Mouse (Mus musculus) liver, embryonic 16.5 days (tissue): ENCODE data around the gene Nrxn1. TPM values are rescaled to one million over a fixed set of nuclear protein-coding genes. Genes with fewer than 3 reads are reported as not detected.

Experiments
- ATAC-seq: fragments of 200-750 bp; cut with Nextera tagmentation; 2 replicates; pipeline ENCODE4 v1.8.0; 2017; ENCODE audit warnings: low read depth, mild to moderate bottlenecking, moderate number of reproducible peaks, moderate library complexity
- H3K27ac ChIP-seq: fragments of 300-500 bp; sonication (generic); 2 replicates; pipeline ENCODE4 v1.5.1; 2014; ENCODE audit warnings: mild to moderate bottlenecking, low read length
- H3K27me3 ChIP-seq: fragments of 300-500 bp; sonication (generic); 2 replicates; pipeline ENCODE4 v1.6.1; 2014; ENCODE audit warnings: low read depth, low read length, mixed read lengths; ENCODE audit not compliant: control insufficient read depth, insufficient read depth
- H3K36me3 ChIP-seq: fragments of 300-500 bp; sonication (generic); 2 replicates; pipeline ENCODE4 v1.6.1; 2014; ENCODE audit warnings: mild to moderate bottlenecking; ENCODE audit not compliant: control insufficient read depth, insufficient read depth
- H3K4me1 ChIP-seq: fragments of 300-500 bp; sonication (generic); 2 replicates; pipeline ENCODE4 v1.6.1; 2014; ENCODE audit warnings: low read depth, low read length, mixed read lengths; ENCODE audit not compliant: control insufficient read depth
- H3K4me2 ChIP-seq: fragments of 300-500 bp; sonication (generic); 2 replicates; pipeline ENCODE4 v1.6.1; 2014; ENCODE audit warnings: low read depth, low read length, mixed read lengths
- H3K4me3 ChIP-seq: fragments of 300-500 bp; sonication (generic); 2 replicates; pipeline ENCODE4 v1.5.1; 2014; ENCODE audit warnings: low read depth, mild to moderate bottlenecking, low read length
- H3K9ac ChIP-seq: fragments of 300-500 bp; sonication (generic); 2 replicates; pipeline ENCODE4 v1.6.1; 2014; ENCODE audit warnings: low read depth, low read length
- H3K9me3 ChIP-seq: fragments of 300-500 bp; sonication (generic); replicated peaks from 2 replicates; pipeline ENCODE4 v1.6.1; 2016; ENCODE audit warnings: low read length; ENCODE audit not compliant: control insufficient read depth
- WGBS: fragments of 180-500 bp; shearing (Covaris S2); extraction: QIAGEN DNeasy Blood & Tissue Kit; methylation state at CpG from one replicate; pipeline ENCODE4 v1.1.7; 2014; ENCODE audit not compliant: insufficient replicate concordance; 5-methylcytosine and 5-hydroxymethylcytosine counted together
- polyA plus RNA-seq: library from polyadenylated mRNA; unstranded; fragments of >200 nt; fragmentation: Nextera tagmentation; extraction: Ambion mirVana; gene quantifications from 2 replicates; pipeline ENCODE4 v1.2.1, GENCODE M21; 2015

The Nrxn1 gene
- polyA plus RNA-seq, 1 experiment from 2014 or later, result 0.22 TPM

DNA sequence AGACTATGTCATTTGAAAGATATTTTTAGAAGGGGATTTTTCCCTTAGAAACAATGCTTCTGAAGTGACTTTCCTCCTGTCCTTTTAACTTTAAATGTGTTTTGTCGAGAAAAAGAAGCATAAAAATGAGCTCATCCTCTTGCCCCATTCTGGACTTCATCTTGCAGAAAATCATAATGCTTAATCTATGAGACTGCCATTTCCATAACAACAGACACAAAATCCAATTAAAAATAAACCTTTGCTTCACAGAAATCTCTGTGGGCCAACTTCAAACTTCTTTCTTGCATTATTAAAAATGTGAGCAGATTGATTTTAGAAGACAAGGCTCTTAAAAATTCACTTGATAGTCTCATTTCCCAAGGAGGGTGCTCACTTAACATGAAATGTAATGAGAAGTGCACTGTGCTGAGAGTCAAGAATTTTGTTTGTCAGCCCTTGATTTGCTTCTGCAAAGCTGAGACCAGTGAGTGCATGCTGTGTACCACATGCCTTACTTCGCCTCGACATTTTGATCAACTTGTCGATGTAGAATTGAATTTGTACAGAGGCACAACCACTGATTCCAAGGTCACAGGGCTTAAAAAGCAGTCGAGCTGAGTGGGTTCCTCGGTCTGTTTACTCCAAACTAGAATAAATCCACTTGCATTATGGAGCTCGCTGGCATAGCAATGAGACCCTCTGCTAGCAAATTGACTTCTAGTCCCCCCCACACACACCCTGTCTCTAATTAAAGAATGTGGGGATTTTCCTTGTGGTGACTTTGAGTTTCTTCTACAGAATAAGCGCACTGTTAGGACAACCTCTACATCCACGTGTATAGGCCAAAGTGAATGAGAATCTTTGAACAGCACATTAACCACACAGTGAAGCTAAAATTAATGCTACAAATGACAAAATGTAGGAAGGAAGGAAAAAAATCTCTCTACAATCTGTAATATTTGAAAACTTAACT, 493.0 kb downstream of the Nrxn1 start:
- Histone ChIP-seq H3K9ac (no peak overlapping the region), H3K9me3 (no peaks in the 10 kb centered on the region), H3K4me2 (no peak overlapping the region), H3K4me3 (no peak overlapping the region), H3K36me3 (no peaks in the 10 kb centered on the region), H3K4me1 (no peaks in the 10 kb centered on the region), H3K27ac (no peak overlapping the region), H3K27me3 (no peaks in the 10 kb centered on the region)
- WGBS, result 55% methylated on average over 9 of the region's 9 CpGs
- no peak for ATAC-seq

GRCm38 (mm10) chr17:90594798-90595533, 497.9 kb downstream of the Nrxn1 start:
- Histone ChIP-seq H3K27ac (no peak overlapping the region), H3K4me3 (no peak overlapping the region), H3K4me1 (no peaks in the 10 kb centered on the region), H3K9ac (no peak overlapping the region), H3K9me3 (no peaks in the 10 kb centered on the region), H3K36me3 (no peaks in the 10 kb centered on the region), H3K4me2 (no peak overlapping the region), H3K27me3 (no peaks in the 10 kb centered on the region)
- no peak for ATAC-seq
- 52% methylated on average over 9 of the region's 9 CpGs for WGBS

GRCm38 (mm10) chr17:90586891-90587290, 506.0 kb downstream of the Nrxn1 start:
- Histone ChIP-seq H3K36me3 (no peaks in the 10 kb centered on the region), H3K27ac (no peak overlapping the region), H3K4me1 (no peaks in the 10 kb centered on the region), H3K27me3 (no peaks in the 10 kb centered on the region), H3K4me3 (no peak overlapping the region), H3K9ac (no peak overlapping the region), H3K4me2 (no peak overlapping the region), H3K9me3 (no peaks in the 10 kb centered on the region)
- no peak for ATAC-seq

- H3K36me3 ChIP-seq, result no peaks in the 10 kb centered on the region
- no peaks in the 10 kb centered on the region for H3K4me1 ChIP-seq
- H3K27me3 ChIP-seq, result no peaks in the 10 kb centered on the region
- no peak overlapping the region for H3K4me3 ChIP-seq
- WGBS, result 45% methylated on average over 8 of the region's 8 CpGs
- H3K9me3 ChIP-seq, result no peaks in the 10 kb centered on the region
- H3K27ac ChIP-seq, result no peak overlapping the region
- no peak overlapping the region for H3K4me2 ChIP-seq
- H3K9ac ChIP-seq, result no peak overlapping the region
- ATAC-seq, result no peak
These were observed 508.1 kb downstream of the Nrxn1 start for GRCm38 (mm10) chr17:90584666-90585195.

DNA sequence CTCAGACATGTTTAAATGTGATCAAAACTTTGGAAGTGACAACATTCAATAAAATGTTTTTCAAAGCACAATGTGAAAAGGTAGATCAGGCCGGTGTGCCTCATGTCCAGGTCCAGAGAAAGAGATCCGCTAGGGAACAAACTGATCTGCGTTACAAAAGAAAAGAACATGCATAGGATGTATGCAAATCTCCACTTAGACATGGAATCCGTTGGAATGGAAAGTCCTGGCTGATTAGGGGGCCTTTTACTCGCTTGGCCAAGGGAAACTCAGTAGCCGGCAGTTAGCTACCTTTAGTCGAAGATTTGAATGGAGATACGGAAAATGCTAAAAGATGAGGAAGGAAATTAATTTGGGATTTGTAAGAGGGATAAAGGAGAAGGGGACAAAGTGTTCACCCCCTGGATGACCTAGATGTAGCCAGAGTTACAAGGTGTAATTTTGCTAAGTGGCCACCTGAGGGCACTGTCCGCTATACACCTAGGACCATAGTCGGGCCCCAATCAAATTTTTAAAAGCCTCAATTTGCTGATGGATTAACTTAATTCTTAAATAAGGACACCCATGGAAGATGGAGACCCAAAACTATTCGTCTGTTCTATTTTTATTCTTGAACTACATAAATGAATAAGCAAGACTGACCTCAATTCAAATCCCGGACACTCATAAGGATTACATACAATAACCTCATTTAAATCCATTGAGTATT, 508.9 kb downstream of the Nrxn1 start:
- no peaks in the 10 kb centered on the region for H3K9me3 ChIP-seq
- no peak overlapping the region for H3K27ac ChIP-seq
- H3K4me3 ChIP-seq, result no peak overlapping the region
- no peaks in the 10 kb centered on the region for H3K36me3 ChIP-seq
- no peaks in the 10 kb centered on the region for H3K27me3 ChIP-seq
- no peak for ATAC-seq
- no peaks in the 10 kb centered on the region for H3K4me1 ChIP-seq
- H3K9ac ChIP-seq, result no peak overlapping the region
- 33% methylated on average over 12 of the region's 12 CpGs for WGBS
- no peak overlapping the region for H3K4me2 ChIP-seq

GRCm38 (mm10) chr17:90583196-90583595, 509.7 kb downstream of the Nrxn1 start:
- H3K4me2 ChIP-seq, result no peak overlapping the region
- no peaks in the 10 kb centered on the region for H3K4me1 ChIP-seq
- H3K4me3 ChIP-seq, result no peak overlapping the region
- 50% methylated on average over 3 of the region's 3 CpGs for WGBS
- no peak for ATAC-seq
- H3K9ac ChIP-seq, result no peak overlapping the region
- H3K36me3 ChIP-seq, result no peaks in the 10 kb centered on the region
- no peak overlapping the region for H3K27ac ChIP-seq
- H3K27me3 ChIP-seq, result no peaks in the 10 kb centered on the region
- no peaks in the 10 kb centered on the region for H3K9me3 ChIP-seq

- Histone ChIP-seq H3K4me2 (no peak overlapping the region), H3K9ac (no peak overlapping the region), H3K4me1 (no peaks in the 10 kb centered on the region), H3K27me3 (no peaks in the 10 kb centered on the region), H3K36me3 (no peaks in the 10 kb centered on the region), H3K4me3 (no peak overlapping the region), H3K27ac (no peak overlapping the region), H3K9me3 (no peaks in the 10 kb centered on the region)
- WGBS, result 43% methylated on average over 2 of the region's 2 CpGs
- ATAC-seq, result no peak
These were observed 523.0 kb downstream of the Nrxn1 start for GRCm38 (mm10) chr17:90569877-90570276.

DNA sequence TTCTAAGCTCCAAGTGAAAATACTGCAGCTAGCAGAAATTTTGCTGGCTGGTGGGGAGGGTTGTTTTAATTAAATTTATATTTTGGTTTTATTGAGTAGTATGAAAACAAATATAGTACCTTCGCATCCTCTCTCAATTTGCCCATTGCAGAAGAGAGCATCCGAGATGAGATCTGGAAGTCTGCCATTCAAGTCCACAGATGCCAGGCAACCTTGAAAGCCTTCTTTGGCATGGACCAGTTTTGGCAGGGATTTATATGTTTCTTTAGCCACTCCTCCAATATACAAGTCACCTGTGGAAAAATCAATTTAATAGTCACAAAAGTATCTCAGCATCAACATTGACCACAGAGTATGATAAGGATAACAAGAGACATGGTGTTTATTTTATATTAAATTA, 527.7 kb downstream of the Nrxn1 start:
- Histone ChIP-seq H3K36me3 (no peaks in the 10 kb centered on the region), H3K4me1 (no peaks in the 10 kb centered on the region), H3K4me3 (no peak overlapping the region), H3K4me2 (no peak overlapping the region), H3K9me3 (no peaks in the 10 kb centered on the region), H3K27me3 (no peaks in the 10 kb centered on the region), H3K27ac (no peak overlapping the region), H3K9ac (no peak overlapping the region)
- WGBS, result 62% methylated on average over 2 of the region's 2 CpGs
- ATAC-seq, result no peak
